In genomic region chr11:5592336-5592735, GRCm38 (mm10) we compare ENCODE assay signal across 10 mouse cellular contexts. TPM values are rescaled to one million over a fixed set of nuclear protein-coding genes. Genes with fewer than 3 reads are reported as not detected.
DNase-seq lines count a peak whose midpoint lies in the region; ATAC-seq lines count a peak whose summit lies in the region.
"Had no signal": no experiment of that assay in that cellular context is flagged by ENCODE, and none has a peak within 500 bp of the region (broad histone marks: within the 10 kb centered on the region; RNA-seq: fewer than 3 reads in every experiment).

No protein-coding gene starts in this region.

- H3K27me3 ChIP-seq in midbrain, embryonic 15.5 days (replicated peaks), result no peaks in the 10 kb centered on the region
- H3K27me3 ChIP-seq: lung, embryonic 15.5 days had no signal

- H3K9me3 ChIP-seq in midbrain, embryonic 15.5 days, result no peaks in the 10 kb centered on the region
- H3K9me3 ChIP-seq: lung, embryonic 15.5 days had no signal

- no peak overlapping the region for H3K9ac ChIP-seq in midbrain, embryonic 15.5 days
- H3K9ac ChIP-seq: lung, embryonic 15.5 days had no signal

- no peak overlapping the region for H3K27ac ChIP-seq in midbrain, embryonic 15.5 days
- H3K27ac ChIP-seq: lung, embryonic 15.5 days had no signal

- no peak overlapping the region for H3K4me3 ChIP-seq in midbrain, embryonic 15.5 days
- H3K4me3 ChIP-seq: lung, embryonic 15.5 days had no signal

- H3K4me1 ChIP-seq in midbrain, embryonic 15.5 days, result no peaks in the 10 kb centered on the region

- no peak overlapping the region for H3K4me2 ChIP-seq in midbrain, embryonic 15.5 days
- H3K4me2 ChIP-seq: lung, embryonic 15.5 days had no signal

- no peaks in the 10 kb centered on the region for H3K36me3 ChIP-seq in midbrain, embryonic 15.5 days (replicated peaks)
- H3K36me3 ChIP-seq: lung, embryonic 15.5 days had no signal

- peak; percentile 19 to 44 for DNase-seq in frontal cortex, postnatal 36 days (ENCODE audit: low spot score in 2 of 2)
- peak; percentile 46 for DNase-seq in 416B (ENCODE audit: low read depth)
- DNase-seq in cerebellum, adult 9-11 months, result peak; percentile 26
- peak; percentile 45 for DNase-seq in kidney, postnatal 10 days
- peak; percentile 15 to 51 for DNase-seq in lung, postnatal 4 days
- no peak for DNase-seq in urinary bladder, postnatal 10 days (ENCODE audit: low spot score)

- 61% methylated on average over 6 of the region's 6 CpGs for WGBS in midbrain, embryonic 15.5 days

- ATAC-seq in frontal cortex, adult (ENCODE audit: low TSS enrichment), result no peak
- no peak for ATAC-seq in midbrain, embryonic 15.5 days (replicated peaks)

RNA-seq across cellular contexts. Expression of gene Ankrd36, which starts 22.9 kb away (rescaled TPM):
- 0.12 and 0.13 TPM in 2 replicates for polyA plus RNA-seq in midbrain, embryonic 15.5 days (2015; fragmentation: Nextera tagmentation; extraction: Ambion mirVana)
- polyA plus RNA-seq: heart, embryonic 14.5 days had no signal

RNA-seq across cellular contexts. Expression of gene Ccdc117, which starts 50.3 kb away (rescaled TPM):
- 12.1 and 13.6 TPM in 2 replicates for polyA plus RNA-seq in midbrain, embryonic 15.5 days (2015; fragmentation: Nextera tagmentation; extraction: Ambion mirVana)
